Mouse (Mus musculus): Measurements from ENCODE around the gene Tmem178b.

GRCm38 (mm10) chr6:40161381-40161780 lies 288.3 kb downstream of the Tmem178b start:
- TF ChIP-seq POLR2A (IDR thresholded peaks at IDR 0.05; ENCODE audit: insufficient read depth, low read length): no peak
- TF ChIP-seq CTCF (IDR thresholded peaks at IDR 0.05; ENCODE audit: low read depth, low read length): no peak
- TF ChIP-seq EP300 (IDR thresholded peaks at IDR 0.05; ENCODE audit: insufficient read depth, low read depth, low read length): no peak

All from ES-Bruce4 (cell line).